Mouse (Mus musculus): ENCODE data around the gene Sec24a. TPM values are rescaled to one million over a fixed set of nuclear protein-coding genes. Genes with fewer than 3 reads are reported as not detected.

Gene Sec24a
- total RNA-seq, 1 experiment, result 10.9 TPM

GRCm38 (mm10) chr11:51661867-51662365 lies 101.5 kb downstream of the Sec24a start:
- Histone ChIP-seq H3K4me1 (ENCODE audit: control insufficient read depth in 2 of 2, insufficient read depth in 2 of 2, low read length in 2 of 2, poor library complexity in 1 of 2) (peaks cover 0 to 14% of the 10 kb centered on the region in 2 experiments; a peak in 2 of 4 replicates), H3K9ac (ENCODE audit: insufficient read depth, low read depth, low read length, poor library complexity, severe bottlenecking) (no peak overlapping the region), H3K9me3 (ENCODE audit: control insufficient read depth, insufficient read depth, low read depth, low read length) (0 out of 2 replicates have a peak, but pooled peaks cover 2% of the 10 kb centered on the region), H3K4me3 (ENCODE audit: insufficient read depth in 1 of 2, low read depth in 1 of 2, low read length in 2 of 2, poor library complexity in 1 of 2, severe bottlenecking in 1 of 2) (no peak overlapping the region), H3K36me3 (ENCODE audit: control insufficient read depth, insufficient read depth, low read length, poor library complexity, severe bottlenecking) (peaks cover 5% of the 10 kb centered on the region), H3K27ac (ENCODE audit: insufficient read depth, low read depth, low read length, poor library complexity, severe bottlenecking) (no peak overlapping the region)
- in situ Hi-C loops (cut with MboI; ENCODE audit: low sequenced_read_pairs in 2 of 2, unreplicated experiment in 2 of 2), result no loop called here
- TF ChIP-seq CHD2 (IDR thresholded peaks at IDR 0.05; ENCODE audit: low read depth, low read length), result no peak
- no peak for TF ChIP-seq HCFC1 (IDR thresholded peaks at IDR 0.05; ENCODE audit: borderline replicate concordance, insufficient read depth, low read length)
- TF ChIP-seq MAFK (IDR thresholded peaks at IDR 0.05; ENCODE audit: insufficient read depth, low read depth, low read length), result no peak
- TF ChIP-seq ZC3H11A (IDR thresholded peaks at IDR 0.05; ENCODE audit: borderline replicate concordance, low read depth, low read length), result no peak
- no peak for TF ChIP-seq ZNF384 (IDR thresholded peaks at IDR 0.05; ENCODE audit: low read depth, low read length)
- no peak for DNase-seq (ENCODE audit: low read depth, low spot score)

- Histone ChIP-seq H3K27ac (ENCODE audit: insufficient read depth, low read depth, low read length, poor library complexity, severe bottlenecking) (no peak overlapping the region), H3K4me1 (ENCODE audit: control insufficient read depth in 2 of 2, insufficient read depth in 2 of 2, low read length in 2 of 2, poor library complexity in 1 of 2) (peaks cover 0 to 14% of the 10 kb centered on the region in 2 experiments; a peak in 3 of 4 replicates), H3K4me3 (ENCODE audit: insufficient read depth in 1 of 2, low read depth in 1 of 2, low read length in 2 of 2, poor library complexity in 1 of 2, severe bottlenecking in 1 of 2) (no peak overlapping the region), H3K9me3 (ENCODE audit: control insufficient read depth, insufficient read depth, low read depth, low read length) (no peaks in the 10 kb centered on the region), H3K9ac (ENCODE audit: insufficient read depth, low read depth, low read length, poor library complexity, severe bottlenecking) (no peak overlapping the region), H3K36me3 (ENCODE audit: control insufficient read depth, insufficient read depth, low read length, poor library complexity, severe bottlenecking) (peaks cover 31% of the 10 kb centered on the region)
- in situ Hi-C loops (cut with MboI; ENCODE audit: low sequenced_read_pairs in 2 of 2, unreplicated experiment in 2 of 2), result no loop called here
- TF ChIP-seq ZC3H11A (IDR thresholded peaks at IDR 0.05; ENCODE audit: borderline replicate concordance, low read depth, low read length) (no peak), MAFK (IDR thresholded peaks at IDR 0.05; ENCODE audit: insufficient read depth, low read depth, low read length) (no peak), HCFC1 (IDR thresholded peaks at IDR 0.05; ENCODE audit: borderline replicate concordance, insufficient read depth, low read length) (no peak), CHD2 (IDR thresholded peaks at IDR 0.05; ENCODE audit: low read depth, low read length) (no peak), ZNF384 (IDR thresholded peaks at IDR 0.05; ENCODE audit: low read depth, low read length) (no peak)
- no peak for DNase-seq (ENCODE audit: low read depth, low spot score)
Measured at GRCm38 (mm10) chr11:51658705-51659104, 104.7 kb downstream of the Sec24a start.

- Histone ChIP-seq H3K36me3 (ENCODE audit: control insufficient read depth, insufficient read depth, low read length, poor library complexity, severe bottlenecking) (peaks cover 31% of the 10 kb centered on the region), H3K4me1 (ENCODE audit: control insufficient read depth in 2 of 2, insufficient read depth in 2 of 2, low read length in 2 of 2, poor library complexity in 1 of 2) (peaks cover 0 to 14% of the 10 kb centered on the region in 2 experiments; a peak in 3 of 4 replicates), H3K4me3 (ENCODE audit: insufficient read depth in 1 of 2, low read depth in 1 of 2, low read length in 2 of 2, poor library complexity in 1 of 2, severe bottlenecking in 1 of 2) (no peak overlapping the region), H3K9ac (ENCODE audit: insufficient read depth, low read depth, low read length, poor library complexity, severe bottlenecking) (no peak overlapping the region), H3K27ac (ENCODE audit: insufficient read depth, low read depth, low read length, poor library complexity, severe bottlenecking) (no peak overlapping the region), H3K9me3 (ENCODE audit: control insufficient read depth, insufficient read depth, low read depth, low read length) (no peaks in the 10 kb centered on the region)
- no peak for DNase-seq (ENCODE audit: low read depth, low spot score)
- no peak for TF ChIP-seq MAFK (IDR thresholded peaks at IDR 0.05; ENCODE audit: insufficient read depth, low read depth, low read length)
- no peak for TF ChIP-seq CHD2 (IDR thresholded peaks at IDR 0.05; ENCODE audit: low read depth, low read length)
- TF ChIP-seq ZNF384 (IDR thresholded peaks at IDR 0.05; ENCODE audit: low read depth, low read length), result no peak
- no peak for TF ChIP-seq ZC3H11A (IDR thresholded peaks at IDR 0.05; ENCODE audit: borderline replicate concordance, low read depth, low read length)
- no peak for TF ChIP-seq HCFC1 (IDR thresholded peaks at IDR 0.05; ENCODE audit: borderline replicate concordance, insufficient read depth, low read length)
- in situ Hi-C loops (cut with MboI; ENCODE audit: low sequenced_read_pairs in 2 of 2, unreplicated experiment in 2 of 2), result no loop called here
Measured at GRCm38 (mm10) chr11:51658291-51658690, 105.1 kb downstream of the Sec24a start.

- peaks cover 31% of the 10 kb centered on the region for H3K36me3 ChIP-seq (ENCODE audit: control insufficient read depth, insufficient read depth, low read length, poor library complexity, severe bottlenecking)
- H3K4me3 ChIP-seq (ENCODE audit: insufficient read depth in 1 of 2, low read depth in 1 of 2, low read length in 2 of 2, poor library complexity in 1 of 2, severe bottlenecking in 1 of 2), result no peak overlapping the region
- in situ Hi-C loops (cut with MboI; ENCODE audit: low sequenced_read_pairs in 2 of 2, unreplicated experiment in 2 of 2), result no loop called here
- peaks cover 0 to 15% of the 10 kb centered on the region in 2 experiments; a peak in 3 of 4 replicates for H3K4me1 ChIP-seq (ENCODE audit: control insufficient read depth in 2 of 2, insufficient read depth in 2 of 2, low read length in 2 of 2, poor library complexity in 1 of 2)
- no peak overlapping the region; the same call in 1 of the 2 replicates for H3K9ac ChIP-seq (ENCODE audit: insufficient read depth, low read depth, low read length, poor library complexity, severe bottlenecking)
- DNase-seq (ENCODE audit: low read depth, low spot score), result no peak
- H3K9me3 ChIP-seq (ENCODE audit: control insufficient read depth, insufficient read depth, low read depth, low read length), result no peaks in the 10 kb centered on the region
- H3K27ac ChIP-seq (ENCODE audit: insufficient read depth, low read depth, low read length, poor library complexity, severe bottlenecking), result no peak overlapping the region
- TF ChIP-seq MAFK (IDR thresholded peaks at IDR 0.05; ENCODE audit: insufficient read depth, low read depth, low read length) (no peak), CHD2 (IDR thresholded peaks at IDR 0.05; ENCODE audit: low read depth, low read length) (no peak), ZC3H11A (IDR thresholded peaks at IDR 0.05; ENCODE audit: borderline replicate concordance, low read depth, low read length) (no peak), ZNF384 (IDR thresholded peaks at IDR 0.05; ENCODE audit: low read depth, low read length) (no peak), HCFC1 (IDR thresholded peaks at IDR 0.05; ENCODE audit: borderline replicate concordance, insufficient read depth, low read length) (no peak)
Measured at GRCm38 (mm10) chr11:51656798-51657521, 106.5 kb downstream of the Sec24a start.
